In the genomic region with DNA sequence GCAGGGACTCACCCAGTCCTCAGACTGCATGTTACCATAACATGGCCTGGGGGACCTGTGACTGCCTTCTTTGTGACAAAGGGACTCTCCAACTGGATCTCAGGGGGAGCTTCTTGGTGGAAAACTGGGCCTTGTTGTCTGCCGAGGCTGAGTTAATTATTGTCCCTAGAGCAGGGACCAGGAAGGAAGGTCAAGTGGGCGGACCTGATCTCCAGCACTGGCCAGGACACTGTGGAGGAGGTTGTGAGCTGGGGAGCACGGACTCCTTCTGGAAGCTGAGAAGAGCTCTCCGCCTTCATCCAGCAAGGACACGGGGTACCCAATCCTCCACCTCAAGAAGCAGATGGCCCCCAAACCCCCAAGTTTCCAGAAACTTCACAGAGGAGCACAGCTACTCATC, we compare ENCODE assay signal across 10 mouse cellular contexts. TPM values are rescaled to one million over a fixed set of nuclear protein-coding genes. Genes with fewer than 3 reads are reported as not detected.
DNase-seq lines count a peak whose midpoint lies in the region; ATAC-seq lines count a peak whose summit lies in the region.
"Had no signal": no experiment of that assay in that cellular context is flagged by ENCODE, and none has a peak within 500 bp of the region (broad histone marks: within the 10 kb centered on the region; RNA-seq: fewer than 3 reads in every experiment).

No protein-coding gene starts in this region.

- ATAC-seq in neural tube, embryonic 13.5 days (ENCODE audit: low read depth), result no peak

- H3K27ac ChIP-seq in neural tube, embryonic 13.5 days (replicated peaks), result peak overlapping the region; percentile 46; the same call in 1 of the 2 replicates
- peak overlapping the region; percentile 62 for H3K27ac ChIP-seq in limb, embryonic 10.5 days

- peak; percentile 16 for DNase-seq in adrenal gland, adult 2 months
- DNase-seq in adrenal gland, postnatal 4 days (ENCODE audit: low spot score in 2 of 2), result no peak
- DNase-seq in neural tube, embryonic 10.5 days (ENCODE audit: extremely low spot score, low spot score), result no peak
- DNase-seq in limb, embryonic 10.5 days (ENCODE audit: low spot score), result no peak
- DNase-seq in spleen, adult 18-20 months, result no peak
- DNase-seq in cerebellum, adult 9-10 months, result no peak
- no peak for DNase-seq in cerebellum, adult 11-12 months
- DNase-seq: adrenal gland, postnatal 25 days had no signal

- no peak overlapping the region for H3K4me2 ChIP-seq in neural tube, embryonic 13.5 days

- no peak overlapping the region for H3K4me3 ChIP-seq in neural tube, embryonic 13.5 days
- no peak overlapping the region for H3K4me3 ChIP-seq in limb, embryonic 10.5 days
- H3K4me3 ChIP-seq: myocyte had no signal

- no peaks in the 10 kb centered on the region for H3K36me3 ChIP-seq in neural tube, embryonic 13.5 days
- H3K36me3 ChIP-seq in limb, embryonic 10.5 days, result no peaks in the 10 kb centered on the region

- H3K9ac ChIP-seq in neural tube, embryonic 13.5 days, result no peak overlapping the region

- peaks cover 49% of the 10 kb centered on the region for H3K4me1 ChIP-seq in neural tube, embryonic 13.5 days (replicated peaks)
- H3K4me1 ChIP-seq in limb, embryonic 10.5 days, result peaks cover 60% of the 10 kb centered on the region

- no peaks in the 10 kb centered on the region for H3K27me3 ChIP-seq in neural tube, embryonic 13.5 days
- peaks cover 35% of the 10 kb centered on the region for H3K27me3 ChIP-seq in limb, embryonic 10.5 days (ENCODE audit: low read depth, poor library complexity, severe bottlenecking)

- no peaks in the 10 kb centered on the region for H3K9me3 ChIP-seq in neural tube, embryonic 13.5 days
- no peaks in the 10 kb centered on the region for H3K9me3 ChIP-seq in limb, embryonic 10.5 days (replicated peaks)

- 66% methylated on average over 5 of the region's 5 CpGs for WGBS in neural tube, embryonic 13.5 days
- WGBS in limb, embryonic 10.5 days, result 69% methylated on average over 5 of the region's 5 CpGs

RNA-seq across cellular contexts. Expression of a gene that starts 36.7 kb away (rescaled TPM):
- 1 to 10 TPM; 1.0 to 2.8 TPM for total RNA-seq in adrenal gland, adult 2 months (2021)
- 1.8 and 1.9 TPM in 2 replicates for polyA plus RNA-seq in adrenal gland, adult 2 months (2012; rRNA removed)
- total RNA-seq in adrenal gland, postnatal 4 days (2021), result 1 to 10 TPM; 3.6 to 5.3 TPM
- 10.1 and 13.4 TPM in 2 replicates for polyA plus RNA-seq in neural tube, embryonic 13.5 days (2015; fragmentation: Nextera tagmentation; extraction: Ambion mirVana)
- 0.15 and 0.73 TPM in 2 replicates for polyA plus RNA-seq in limb, embryonic 10.5 days (2016; fragmentation: Nextera tagmentation; extraction: Ambion mirVana)
